Mouse (Mus musculus): ENCODE data around the gene Gm5741. TPM values are rescaled to one million over a fixed set of nuclear protein-coding genes. Genes with fewer than 3 reads are reported as not detected.
A peak's percentile ranks its signal among the peaks of the same experiment; 100 is the strongest.

The Gm5741 gene
- polyA plus RNA-seq, 1 experiment from 2014 or later, result not detected

GRCm38 (mm10) chr8:85067155-85067554 is 627 bp downstream of the Gm5741 start:
- peaks cover 6% of the 10 kb centered on the region for H3K4me1 ChIP-seq (replicated peaks; ENCODE audit: control insufficient read depth, insufficient read depth, low read length)
- ATAC-seq (ENCODE audit: low FRiP score) (no peak), DNase-seq (ENCODE audit: low spot score) (no peak)
- WGBS, result 91% methylated on average over 2 of the region's 2 CpGs
- H3K9ac ChIP-seq, result no peak overlapping the region
- no peaks in the 10 kb centered on the region for H3K9me3 ChIP-seq (ENCODE audit: control insufficient read depth, low read length)
- no peak overlapping the region for H3K27ac ChIP-seq
- no peak overlapping the region for H3K4me2 ChIP-seq (replicated peaks)
- no peaks in the 10 kb centered on the region for H3K27me3 ChIP-seq (ENCODE audit: control insufficient read depth, insufficient read depth, low read length)
- H3K4me3 ChIP-seq (replicated peaks; ENCODE audit: low read length), result no peak overlapping the region
- peaks cover 63% of the 10 kb centered on the region for H3K36me3 ChIP-seq (replicated peaks; ENCODE audit: control insufficient read depth, insufficient read depth)

GRCm38 (mm10) chr8:85065213-85065612 is 2.6 kb downstream of the Gm5741 start:
- no peak overlapping the region for H3K4me3 ChIP-seq (replicated peaks; ENCODE audit: low read length)

GRCm38 (mm10) chr8:85062603-85063002 is 5.2 kb downstream of the Gm5741 start:
- DNase-seq (ENCODE audit: low spot score) (no peak), ATAC-seq (ENCODE audit: low FRiP score) (no peak)
- Histone ChIP-seq H3K4me3 (replicated peaks; ENCODE audit: low read length) (no peak overlapping the region), H3K36me3 (replicated peaks; ENCODE audit: control insufficient read depth, insufficient read depth) (peaks cover 57% of the 10 kb centered on the region), H3K4me1 (replicated peaks; ENCODE audit: control insufficient read depth, insufficient read depth, low read length) (peaks cover 16% of the 10 kb centered on the region), H3K27me3 (ENCODE audit: control insufficient read depth, insufficient read depth, low read length) (no peaks in the 10 kb centered on the region), H3K9ac (no peak overlapping the region), H3K27ac (no peak overlapping the region), H3K9me3 (ENCODE audit: control insufficient read depth, low read length) (no peaks in the 10 kb centered on the region), H3K4me2 (replicated peaks) (no peak overlapping the region)
- 98% methylated on average over 4 of the region's 4 CpGs for WGBS

More at GRCm38 (mm10) chr8:85065213-85065612, 2.6 kb downstream of the Gm5741 start:
- ATAC-seq (ENCODE audit: low FRiP score) (no peak), DNase-seq (ENCODE audit: low spot score) (no peak)
- peaks cover 16% of the 10 kb centered on the region for H3K4me1 ChIP-seq (replicated peaks; ENCODE audit: control insufficient read depth, insufficient read depth, low read length)
- H3K4me2 ChIP-seq (replicated peaks), result no peak overlapping the region
- H3K36me3 ChIP-seq (replicated peaks; ENCODE audit: control insufficient read depth, insufficient read depth), result peaks cover 68% of the 10 kb centered on the region
- no peak overlapping the region for H3K9ac ChIP-seq
- H3K9me3 ChIP-seq (ENCODE audit: control insufficient read depth, low read length), result no peaks in the 10 kb centered on the region
- no peaks in the 10 kb centered on the region for H3K27me3 ChIP-seq (ENCODE audit: control insufficient read depth, insufficient read depth, low read length)
- H3K27ac ChIP-seq, result no peak overlapping the region
- WGBS, result 25% methylated on average over 2 of the region's 2 CpGs

DNA sequence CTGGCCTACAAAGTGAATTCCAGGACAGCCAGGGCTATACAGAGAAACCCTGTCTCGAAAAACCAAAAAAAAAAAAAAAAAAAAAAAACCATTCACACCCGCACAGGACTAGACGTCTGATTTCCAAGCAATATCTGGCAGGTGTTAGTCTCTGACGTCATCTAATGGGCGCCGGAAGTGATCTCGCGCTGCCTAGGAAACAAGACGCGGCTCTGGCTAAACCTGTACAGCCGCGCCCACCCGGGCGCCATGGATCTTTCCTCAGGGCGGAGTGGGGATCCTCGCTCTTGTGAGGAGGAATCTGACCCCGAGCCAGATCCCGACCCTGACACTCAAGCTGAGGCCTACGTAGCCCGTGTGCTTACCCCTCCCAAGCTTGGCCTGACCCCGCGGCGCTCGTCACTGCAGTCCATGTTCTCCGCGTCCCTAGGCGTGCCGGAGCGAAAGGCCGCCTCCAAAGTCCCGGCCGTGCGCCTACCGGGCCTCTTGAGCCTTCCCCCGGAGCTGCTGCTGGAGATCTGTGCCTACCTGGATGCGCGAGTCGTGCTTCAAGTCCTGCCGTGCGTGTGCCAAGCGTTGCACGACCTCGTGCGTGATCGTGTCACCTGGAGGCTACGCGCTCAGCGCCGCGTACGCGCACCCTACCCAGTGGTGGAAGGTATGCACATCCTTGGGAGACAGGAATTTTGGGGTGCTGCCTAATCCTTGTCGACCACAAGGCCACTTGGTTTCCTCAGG is 7.7 kb downstream of the Gm5741 start, which contains the start of gene Fbxw9:
Gene Fbxw9 (plus strand): TSS at position 177 of the 738 bp plus-strand sequence.
- Histone ChIP-seq H3K27me3 (ENCODE audit: control insufficient read depth, insufficient read depth, low read length) (no peaks in the 10 kb centered on the region), H3K4me3 (replicated peaks; ENCODE audit: low read length) (peak within 1 kb of the TSS; percentile 96), H3K9ac (peak within 1 kb of the TSS; percentile 89), H3K4me1 (replicated peaks; ENCODE audit: control insufficient read depth, insufficient read depth, low read length) (peaks cover 16% of the 10 kb centered on the region), H3K4me2 (replicated peaks) (peak within 1 kb of the TSS; percentile 86), H3K36me3 (replicated peaks; ENCODE audit: control insufficient read depth, insufficient read depth) (peaks cover 57% of the 10 kb centered on the region), H3K27ac (peak within 1 kb of the TSS; percentile 66), H3K9me3 (ENCODE audit: control insufficient read depth, low read length) (no peaks in the 10 kb centered on the region)
- DNase-seq (ENCODE audit: low spot score) (peak; percentile 98), ATAC-seq (ENCODE audit: low FRiP score) (peak; percentile 92)
- under 1% methylated on average over 52 of the region's 53 CpGs for WGBS

DNA sequence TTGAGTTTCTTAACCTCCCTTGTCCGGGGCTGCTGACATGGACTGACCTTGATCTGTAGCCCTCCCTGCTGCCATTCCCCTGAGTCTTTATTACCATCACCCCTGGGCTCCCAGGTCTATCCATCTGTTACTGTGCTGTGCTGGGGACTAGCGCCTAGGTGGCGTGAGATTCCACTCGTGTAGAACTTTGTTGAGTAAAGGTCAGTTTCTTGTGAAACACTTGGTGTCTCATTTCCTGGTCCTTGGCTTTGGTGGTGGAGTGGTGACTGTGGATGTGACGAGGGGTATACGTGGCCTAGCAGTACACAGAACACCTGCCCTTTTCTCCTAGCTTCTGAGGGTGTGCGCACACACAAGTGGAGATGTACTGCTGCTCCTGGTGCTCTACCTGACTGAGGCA is 10.4 kb downstream of the Gm5741 start:
- Histone ChIP-seq H3K4me2 (replicated peaks) (no peak overlapping the region), H3K27me3 (ENCODE audit: control insufficient read depth, insufficient read depth, low read length) (no peaks in the 10 kb centered on the region), H3K36me3 (replicated peaks; ENCODE audit: control insufficient read depth, insufficient read depth) (peaks cover 64% of the 10 kb centered on the region), H3K9ac (no peak overlapping the region), H3K4me3 (replicated peaks; ENCODE audit: low read length) (no peak overlapping the region), H3K27ac (no peak overlapping the region), H3K9me3 (ENCODE audit: control insufficient read depth, low read length) (no peaks in the 10 kb centered on the region), H3K4me1 (replicated peaks; ENCODE audit: control insufficient read depth, insufficient read depth, low read length) (peaks cover 16% of the 10 kb centered on the region)
- ATAC-seq (ENCODE audit: low FRiP score) (no peak), DNase-seq (ENCODE audit: low spot score) (no peak)
- WGBS, result 85% methylated on average over 7 of the region's 7 CpGs

- H3K27ac ChIP-seq, result no peak overlapping the region
- H3K36me3 ChIP-seq (replicated peaks; ENCODE audit: control insufficient read depth, insufficient read depth), result peaks cover 76% of the 10 kb centered on the region
- H3K9ac ChIP-seq, result no peak overlapping the region
- no peak overlapping the region for H3K4me2 ChIP-seq (replicated peaks)
- DNase-seq (ENCODE audit: low spot score) (no peak), ATAC-seq (ENCODE audit: low FRiP score) (no peak)
- no peaks in the 10 kb centered on the region for H3K9me3 ChIP-seq (ENCODE audit: control insufficient read depth, low read length)
- H3K4me1 ChIP-seq (replicated peaks; ENCODE audit: control insufficient read depth, insufficient read depth, low read length), result peaks cover 7% of the 10 kb centered on the region
- no peaks in the 10 kb centered on the region for H3K27me3 ChIP-seq (ENCODE audit: control insufficient read depth, insufficient read depth, low read length)
- 94% methylated on average over 6 of the region's 6 CpGs for WGBS
- H3K4me3 ChIP-seq (replicated peaks; ENCODE audit: low read length), result no peak overlapping the region
Observed at GRCm38 (mm10) chr8:85043619-85044018, 24.2 kb downstream of the Gm5741 start.

- peak overlapping the region; percentile 73 for H3K4me3 ChIP-seq (replicated peaks; ENCODE audit: low read length)
- peak overlapping the region; percentile 91 for H3K4me2 ChIP-seq (replicated peaks)
- no peaks in the 10 kb centered on the region for H3K9me3 ChIP-seq (ENCODE audit: control insufficient read depth, low read length)
- H3K27me3 ChIP-seq (ENCODE audit: control insufficient read depth, insufficient read depth, low read length), result no peaks in the 10 kb centered on the region
- under 1% methylated on average over 57 of the region's 57 CpGs for WGBS
- H3K4me1 ChIP-seq (replicated peaks; ENCODE audit: control insufficient read depth, insufficient read depth, low read length), result peaks cover 25% of the 10 kb centered on the region
- peak; percentile 34 for DNase-seq (ENCODE audit: low spot score)
- H3K27ac ChIP-seq, result peak overlapping the region; percentile 97
- peak; percentile 3; the same call in 1 of the 2 replicates for ATAC-seq (ENCODE audit: low FRiP score)
- peak overlapping the region; percentile 86 for H3K9ac ChIP-seq
- peaks cover 23% of the 10 kb centered on the region for H3K36me3 ChIP-seq (replicated peaks; ENCODE audit: control insufficient read depth, insufficient read depth)
Observed at GRCm38 (mm10) chr8:85037681-85038531, 29.9 kb downstream of the Gm5741 start.

DNA sequence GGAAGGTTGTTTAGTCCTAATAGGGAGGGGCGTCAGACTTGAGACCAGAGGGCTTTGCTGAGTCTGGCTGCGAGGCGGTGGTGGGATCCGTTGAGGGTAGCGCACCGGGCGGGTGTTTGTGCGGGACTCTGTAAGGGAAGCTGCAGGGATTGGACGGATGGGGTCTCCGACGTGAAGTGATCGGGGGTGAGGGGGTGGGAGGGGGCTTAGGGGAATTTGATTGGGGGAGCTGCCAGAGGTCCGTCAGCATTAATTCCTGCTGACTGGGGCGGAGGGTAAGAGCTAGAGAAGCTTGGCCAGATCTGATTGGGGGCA is 30.5 kb downstream of the Gm5741 start:
- H3K36me3 ChIP-seq (replicated peaks; ENCODE audit: control insufficient read depth, insufficient read depth), result peaks cover 26% of the 10 kb centered on the region
- peaks cover 25% of the 10 kb centered on the region for H3K4me1 ChIP-seq (replicated peaks; ENCODE audit: control insufficient read depth, insufficient read depth, low read length)
- ATAC-seq (ENCODE audit: low FRiP score) (peak; percentile 62), DNase-seq (ENCODE audit: low spot score) (peak; percentile 39)
- H3K4me3 ChIP-seq (replicated peaks; ENCODE audit: low read length), result peak overlapping the region; percentile 73
- no peaks in the 10 kb centered on the region for H3K9me3 ChIP-seq (ENCODE audit: control insufficient read depth, low read length)
- WGBS, result under 1% methylated on average over 14 of the region's 14 CpGs
- H3K27me3 ChIP-seq (ENCODE audit: control insufficient read depth, insufficient read depth, low read length), result no peaks in the 10 kb centered on the region
- H3K27ac ChIP-seq, result peak overlapping the region; percentile 97
- peak overlapping the region; percentile 91 for H3K4me2 ChIP-seq (replicated peaks)
- H3K9ac ChIP-seq, result peak overlapping the region; percentile 86

DNA sequence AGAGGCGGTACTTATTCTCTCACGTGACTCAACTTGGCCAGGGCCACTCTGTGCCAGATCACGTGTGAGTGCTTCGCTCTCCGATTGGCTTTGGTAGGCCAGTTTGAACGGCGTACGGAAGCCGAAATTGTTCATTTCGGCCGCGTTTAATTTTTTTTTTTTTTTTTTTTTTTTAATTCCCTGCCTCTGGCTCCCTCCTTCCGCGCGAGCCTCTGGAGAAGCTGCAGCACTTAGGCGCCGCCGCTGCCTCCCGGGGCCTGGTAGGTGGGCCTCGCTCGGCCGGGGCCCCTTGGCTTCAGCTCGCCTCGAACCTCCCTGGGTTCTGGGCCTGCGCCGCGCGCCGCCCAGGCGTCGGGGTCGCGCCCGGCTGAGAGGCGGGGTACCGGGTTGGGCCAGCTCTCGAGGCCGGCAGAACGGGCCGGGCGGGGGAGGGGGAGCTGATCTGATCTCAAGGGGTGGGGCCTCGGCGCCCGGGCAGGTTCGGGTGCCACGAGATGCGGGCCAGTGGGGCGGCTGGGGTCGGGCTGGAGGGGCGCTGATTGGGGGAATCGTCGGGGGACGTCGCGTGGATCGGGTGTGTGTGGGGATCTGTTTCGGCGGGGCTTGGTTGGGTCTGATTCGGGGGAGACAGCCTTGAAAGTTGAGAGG is 30.9 kb downstream of the Gm5741 start, which contains the start of gene Tnpo2:
Gene Tnpo2 (plus strand): TSS at position 198 of the 648 bp plus-strand sequence.
- peak; percentile 95 for DNase-seq (ENCODE audit: low spot score)
- Histone ChIP-seq H3K27ac (peak within 1 kb of the TSS; percentile 97), H3K27me3 (ENCODE audit: control insufficient read depth, insufficient read depth, low read length) (no peaks in the 10 kb centered on the region), H3K4me3 (replicated peaks; ENCODE audit: low read length) (peak within 1 kb of the TSS; percentile 73), H3K4me2 (replicated peaks) (peak within 1 kb of the TSS; percentile 91), H3K9ac (peak within 1 kb of the TSS; percentile 86), H3K36me3 (replicated peaks; ENCODE audit: control insufficient read depth, insufficient read depth) (peaks cover 31% of the 10 kb centered on the region), H3K9me3 (ENCODE audit: control insufficient read depth, low read length) (no peaks in the 10 kb centered on the region), H3K4me1 (replicated peaks; ENCODE audit: control insufficient read depth, insufficient read depth, low read length) (peaks cover 25% of the 10 kb centered on the region)
- WGBS, result under 1% methylated on average over 53 of the region's 59 CpGs
- ATAC-seq (ENCODE audit: low FRiP score), result peak; percentile 92

Measured in hindbrain, embryonic 14.5 days (tissue).